Mouse (Mus musculus) cortical plate, adult 2 months (tissue): ENCODE results near the gene Gucy2e.

ENCODE experiments used
- CTCF ChIP-seq: fragments of 200-500 bp; IDR thresholded peaks from 2 replicates; pipeline ENCODE4 v1.5.1; 2011; ENCODE audit warnings: mild to moderate bottlenecking, control low read depth, low read length; ENCODE audit not compliant: insufficient read depth; ENCODE audit errors: extremely low read depth
- POLR2A ChIP-seq: fragments of 200-500 bp; IDR thresholded peaks from 2 replicates; pipeline ENCODE4 v1.6.1; 2011; ENCODE audit warnings: mild to moderate bottlenecking, low read length, control low read depth; ENCODE audit not compliant: insufficient read depth; ENCODE audit errors: extremely low read depth

- TF ChIP-seq CTCF (peak; percentile 52), POLR2A (no peak)
Observed at GRCm38 (mm10) chr11:69267341-69267740, 30.5 kb upstream of the Gucy2e start.
